Mouse (Mus musculus) liver, embryonic 16.5 days (tissue): ENCODE results near the gene Cmtm2a. TPM values are rescaled to one million over a fixed set of nuclear protein-coding genes. Genes with fewer than 3 reads are reported as not detected.
"Not testable (repeated sequence)": the region's sequence is repeated elsewhere in the genome, so short reads cannot be mapped to it uniquely, and the experiment has no call there.

Experiments
- ATAC-seq: fragments of 200-750 bp; cut with Nextera tagmentation; 2 replicates; pipeline ENCODE4 v1.8.0; 2017; ENCODE audit warnings: low read depth, mild to moderate bottlenecking, moderate number of reproducible peaks, moderate library complexity
- H3K27ac ChIP-seq: fragments of 300-500 bp; sonication (generic); 2 replicates; pipeline ENCODE4 v1.5.1; 2014; ENCODE audit warnings: mild to moderate bottlenecking, low read length
- H3K27me3 ChIP-seq: fragments of 300-500 bp; sonication (generic); 2 replicates; pipeline ENCODE4 v1.6.1; 2014; ENCODE audit warnings: low read depth, low read length, mixed read lengths; ENCODE audit not compliant: control insufficient read depth, insufficient read depth
- H3K36me3 ChIP-seq: fragments of 300-500 bp; sonication (generic); 2 replicates; pipeline ENCODE4 v1.6.1; 2014; ENCODE audit warnings: mild to moderate bottlenecking; ENCODE audit not compliant: control insufficient read depth, insufficient read depth
- H3K4me1 ChIP-seq: fragments of 300-500 bp; sonication (generic); 2 replicates; pipeline ENCODE4 v1.6.1; 2014; ENCODE audit warnings: low read depth, low read length, mixed read lengths; ENCODE audit not compliant: control insufficient read depth
- H3K4me2 ChIP-seq: fragments of 300-500 bp; sonication (generic); 2 replicates; pipeline ENCODE4 v1.6.1; 2014; ENCODE audit warnings: low read depth, low read length, mixed read lengths
- H3K4me3 ChIP-seq: fragments of 300-500 bp; sonication (generic); 2 replicates; pipeline ENCODE4 v1.5.1; 2014; ENCODE audit warnings: low read depth, mild to moderate bottlenecking, low read length
- H3K9ac ChIP-seq: fragments of 300-500 bp; sonication (generic); 2 replicates; pipeline ENCODE4 v1.6.1; 2014; ENCODE audit warnings: low read depth, low read length
- H3K9me3 ChIP-seq: fragments of 300-500 bp; sonication (generic); replicated peaks from 2 replicates; pipeline ENCODE4 v1.6.1; 2016; ENCODE audit warnings: low read length; ENCODE audit not compliant: control insufficient read depth
- WGBS: fragments of 180-500 bp; shearing (Covaris S2); extraction: QIAGEN DNeasy Blood & Tissue Kit; methylation state at CpG from one replicate; pipeline ENCODE4 v1.1.7; 2014; ENCODE audit not compliant: insufficient replicate concordance; 5-methylcytosine and 5-hydroxymethylcytosine counted together
- polyA plus RNA-seq: library from polyadenylated mRNA; unstranded; fragments of >200 nt; fragmentation: Nextera tagmentation; extraction: Ambion mirVana; gene quantifications from 2 replicates; pipeline ENCODE4 v1.2.1, GENCODE M21; 2015

Gene Cmtm2a
- polyA plus RNA-seq, 1 experiment from 2014 or later = not detected

DNA sequence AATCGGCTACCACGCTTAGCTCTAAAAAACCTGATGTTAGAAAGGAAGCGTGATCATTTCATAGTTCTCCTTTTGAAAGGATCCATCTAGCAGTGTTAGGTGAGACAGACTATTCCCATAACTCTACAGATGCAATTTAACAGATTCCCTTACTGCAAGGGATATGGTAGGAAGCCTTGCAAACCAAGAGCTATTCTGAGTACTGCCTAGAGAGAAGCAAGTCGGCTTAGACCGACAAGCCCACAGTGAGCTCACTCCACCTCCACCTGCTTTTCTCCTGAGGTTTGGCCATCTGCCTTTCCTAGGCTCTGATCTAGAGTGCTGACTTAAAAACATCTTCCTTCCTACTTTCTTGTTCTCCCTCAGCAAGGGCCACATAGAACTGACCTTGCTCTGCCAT lies 31.2 kb downstream of the Cmtm2a start:
- WGBS = 76% methylated on average over 5 of the region's 5 CpGs
- not testable (repeated sequence) for H3K4me3 ChIP-seq, H3K9me3 ChIP-seq, H3K9ac ChIP-seq, H3K36me3 ChIP-seq, H3K27ac ChIP-seq, ATAC-seq, H3K4me1 ChIP-seq, H3K4me2 ChIP-seq, H3K27me3 ChIP-seq

DNA sequence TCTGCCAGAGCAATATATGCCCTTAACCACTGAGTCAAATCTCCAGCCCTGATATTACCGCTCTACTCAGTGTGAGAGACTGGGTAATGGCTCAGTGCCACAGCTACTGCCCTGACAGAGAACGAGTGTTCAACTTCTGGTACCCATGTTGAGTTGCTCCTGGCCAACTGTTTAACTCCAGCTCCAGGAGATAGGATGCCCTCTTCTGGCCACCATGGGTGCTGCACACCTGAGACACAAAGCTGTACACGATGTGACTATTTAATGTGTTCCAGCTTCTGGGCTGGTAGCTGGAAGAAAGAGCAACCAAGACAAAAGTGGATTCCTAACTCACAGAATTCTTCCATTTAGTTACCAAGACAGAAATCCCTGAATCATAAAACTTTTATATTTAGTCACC lies 40.0 kb downstream of the Cmtm2a start:
- ATAC-seq = no peak
- no peaks in the 10 kb centered on the region for H3K27me3 ChIP-seq
- H3K36me3 ChIP-seq = peaks cover 5% of the 10 kb centered on the region
- H3K9me3 ChIP-seq = no peaks in the 10 kb centered on the region
- H3K9ac ChIP-seq = no peak overlapping the region
- H3K4me2 ChIP-seq = no peak overlapping the region
- peaks cover 9% of the 10 kb centered on the region for H3K4me1 ChIP-seq
- H3K4me3 ChIP-seq = no peak overlapping the region
- 61% methylated on average over 3 of the region's 3 CpGs for WGBS
- no peak overlapping the region for H3K27ac ChIP-seq

DNA sequence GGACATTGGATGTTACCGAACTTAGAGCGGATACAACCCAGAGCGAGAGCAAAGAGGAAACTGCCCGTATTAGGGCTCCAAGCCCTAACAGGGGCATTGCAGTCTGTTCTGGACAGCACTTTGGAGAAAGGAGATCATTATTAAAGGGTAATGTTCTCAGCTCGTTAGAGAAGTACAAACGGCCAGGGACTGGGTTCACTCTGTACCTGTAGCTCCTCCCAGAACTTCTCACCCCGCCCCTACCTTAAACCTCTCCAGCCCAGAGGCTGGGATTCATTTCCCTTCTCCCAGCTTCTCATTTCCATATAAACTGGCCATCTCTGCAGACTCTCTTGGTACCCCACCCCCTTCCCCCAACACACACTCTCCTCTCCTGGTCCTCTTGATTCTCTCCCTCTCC lies 41.5 kb downstream of the Cmtm2a start:
- Histone ChIP-seq H3K9me3 (no peaks in the 10 kb centered on the region), H3K4me1 (peaks cover 21% of the 10 kb centered on the region), H3K4me2 (peak overlapping the region; percentile 97), H3K9ac (peak overlapping the region; percentile 77), H3K4me3 (peak overlapping the region; percentile 81), H3K27me3 (no peaks in the 10 kb centered on the region), H3K36me3 (no peaks in the 10 kb centered on the region), H3K27ac (peak overlapping the region; percentile 90)
- under 1% methylated on average over 7 of the region's 7 CpGs for WGBS
- ATAC-seq = no peak

DNA sequence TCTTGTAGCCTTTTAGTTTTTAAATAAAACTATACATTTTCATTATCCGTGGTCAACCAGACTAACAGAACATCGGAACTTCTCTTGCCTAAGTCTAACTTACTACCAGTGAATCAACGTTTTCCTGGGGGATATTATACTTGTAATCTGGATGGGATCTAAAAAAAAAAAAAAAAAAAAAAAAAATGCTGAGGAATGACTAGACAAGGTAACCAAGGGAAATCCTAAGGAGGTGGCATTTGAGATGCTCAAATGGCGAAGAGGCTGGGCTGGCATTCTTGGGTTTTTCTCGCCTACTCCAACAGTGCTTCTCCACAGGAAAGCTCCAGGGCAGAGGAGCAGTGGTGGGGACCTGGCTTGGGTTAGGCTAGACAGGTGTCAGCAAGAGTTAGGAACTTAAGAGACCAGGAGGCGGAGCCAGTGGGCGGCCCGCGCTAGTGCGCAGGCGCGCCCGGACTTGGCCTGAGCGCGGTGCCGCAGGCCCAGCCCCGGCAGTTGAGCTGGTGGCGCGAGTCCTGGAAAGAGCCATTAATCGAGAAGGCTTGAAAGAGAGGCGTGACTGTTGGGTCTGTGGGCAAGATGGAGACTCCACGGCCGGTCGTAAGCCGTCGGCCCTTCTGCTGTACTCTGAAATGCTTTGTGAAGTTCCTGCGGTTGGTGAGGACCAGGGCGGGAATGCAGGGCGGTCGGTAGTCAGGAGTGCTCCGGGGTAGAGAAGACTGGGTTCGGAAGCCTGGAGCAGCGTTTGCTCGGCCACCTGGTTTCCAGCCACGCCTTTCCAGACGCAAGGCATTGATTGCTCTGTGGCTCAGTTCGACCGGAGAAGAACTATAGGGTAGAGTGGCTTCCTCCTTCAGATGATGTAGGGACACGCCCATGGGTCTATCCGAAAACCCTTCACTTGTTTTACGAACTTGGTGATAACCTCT lies 42.3 kb downstream of the Cmtm2a start, which contains the start of gene Cklf:
Gene Cklf (plus strand): TSS at position 423 of the 929 bp plus-strand sequence.
- peak within 1 kb of the TSS; percentile 97 for H3K4me2 ChIP-seq
- WGBS = 4% methylated on average over 41 of the region's 41 CpGs
- peak within 1 kb of the TSS; percentile 77 for H3K9ac ChIP-seq
- H3K36me3 ChIP-seq = no peaks in the 10 kb centered on the region
- H3K9me3 ChIP-seq = no peaks in the 10 kb centered on the region
- ATAC-seq = peak; percentile 83
- H3K4me1 ChIP-seq = peaks cover 21% of the 10 kb centered on the region
- H3K27me3 ChIP-seq = no peaks in the 10 kb centered on the region
- peak within 1 kb of the TSS; percentile 90 for H3K27ac ChIP-seq
- peak within 1 kb of the TSS; percentile 81 for H3K4me3 ChIP-seq

DNA sequence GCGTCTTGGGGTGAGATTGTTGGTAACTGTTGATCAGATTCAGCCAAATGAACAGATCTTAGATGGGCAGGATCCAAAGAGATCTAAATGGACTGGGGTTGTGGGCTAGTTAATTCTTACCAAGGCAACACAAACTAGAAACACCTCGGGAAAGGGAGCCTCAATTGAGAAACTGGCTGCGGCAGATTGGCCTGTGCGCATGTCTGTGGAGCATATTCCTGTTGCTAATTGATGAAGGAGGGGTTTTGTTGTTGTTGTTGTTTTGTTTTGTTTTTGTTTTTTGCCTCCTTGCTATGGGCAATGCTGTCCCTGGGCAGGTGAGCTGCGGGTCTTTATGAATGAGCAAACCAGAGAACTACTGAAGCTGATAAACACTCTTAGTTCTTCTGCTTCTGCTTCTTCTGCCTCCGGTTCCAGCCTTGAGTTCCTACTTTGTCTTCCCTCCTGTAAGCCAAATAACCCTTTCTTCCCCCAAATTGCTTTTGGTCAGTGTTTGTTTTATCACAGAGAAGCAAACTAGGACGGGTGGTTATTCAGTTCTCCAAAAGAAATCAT lies 43.5 kb downstream of the Cmtm2a start:
- 71% methylated on average over 7 of the region's 7 CpGs for WGBS

DNA sequence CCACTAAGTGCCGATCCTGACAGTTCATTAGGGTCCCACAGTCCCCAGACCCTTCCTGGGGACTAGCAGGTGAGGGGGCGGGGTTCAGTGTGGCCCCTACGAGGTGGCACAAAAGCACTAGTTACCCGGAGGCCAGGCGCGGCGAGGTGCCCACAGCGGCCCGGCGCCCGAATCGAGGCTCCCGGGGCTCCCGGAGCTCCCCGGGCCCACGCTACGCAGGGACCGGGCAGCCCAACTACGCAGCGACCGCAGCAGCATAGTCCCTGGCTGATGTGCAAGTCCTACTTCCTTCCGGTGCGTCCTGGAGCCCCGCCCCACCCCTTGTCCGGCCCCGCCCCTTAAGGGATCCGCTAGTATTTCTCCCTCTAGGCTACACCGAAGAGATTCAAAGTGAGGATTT lies 44.7 kb downstream of the Cmtm2a start, which contains the start of gene Tk2:
Gene Tk2 (minus strand): TSS at position 283 of the 400 bp plus-strand sequence.
- Histone ChIP-seq H3K9ac (peak within 1 kb of the TSS; percentile 80), H3K36me3 (no peaks in the 10 kb centered on the region), H3K27me3 (no peaks in the 10 kb centered on the region), H3K4me2 (peak within 1 kb of the TSS; percentile 94), H3K27ac (peak within 1 kb of the TSS; percentile 81), H3K4me1 (peaks cover 21% of the 10 kb centered on the region), H3K9me3 (no peaks in the 10 kb centered on the region), H3K4me3 (peak within 1 kb of the TSS; percentile 90)
- WGBS = under 1% methylated on average over 28 of the region's 28 CpGs
- peak; percentile 83 for ATAC-seq

More for the DNA sequence above, 43.5 kb downstream of the Cmtm2a start:
- H3K9ac ChIP-seq = no peak overlapping the region
- H3K27ac ChIP-seq = no peak overlapping the region
- no peak for ATAC-seq
- H3K9me3 ChIP-seq = no peaks in the 10 kb centered on the region
- no peaks in the 10 kb centered on the region for H3K36me3 ChIP-seq
- peaks cover 21% of the 10 kb centered on the region for H3K4me1 ChIP-seq
- H3K4me2 ChIP-seq = no peak overlapping the region
- H3K27me3 ChIP-seq = no peaks in the 10 kb centered on the region
- H3K4me3 ChIP-seq = no peak overlapping the region

DNA sequence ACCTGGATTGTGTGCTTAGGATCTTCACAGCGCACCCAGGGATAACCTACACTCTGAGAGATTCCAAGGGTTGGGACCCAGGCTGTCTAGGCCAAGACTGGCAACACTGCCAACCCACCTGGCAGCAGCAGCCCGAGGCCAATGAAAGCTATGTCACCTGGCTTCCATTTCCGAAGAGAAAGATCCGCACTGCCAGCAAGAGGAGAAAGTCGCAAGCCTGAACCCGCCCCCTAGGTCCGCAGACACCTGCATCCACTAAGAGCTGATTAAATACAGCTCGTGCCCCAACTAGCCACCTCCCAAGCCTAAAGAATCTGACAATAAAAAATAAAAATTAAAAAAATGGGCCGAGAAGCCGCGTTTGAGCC lies 45.1 kb downstream of the Cmtm2a start:
- H3K27ac ChIP-seq = peak overlapping the region; percentile 81
- no peaks in the 10 kb centered on the region for H3K9me3 ChIP-seq
- no peaks in the 10 kb centered on the region for H3K36me3 ChIP-seq
- H3K9ac ChIP-seq = peak overlapping the region; percentile 80
- peak overlapping the region; percentile 90 for H3K4me3 ChIP-seq
- no peaks in the 10 kb centered on the region for H3K27me3 ChIP-seq
- 3% methylated on average over 11 of the region's 11 CpGs for WGBS
- no peak for ATAC-seq
- peaks cover 21% of the 10 kb centered on the region for H3K4me1 ChIP-seq
- peak overlapping the region; percentile 94 for H3K4me2 ChIP-seq

DNA sequence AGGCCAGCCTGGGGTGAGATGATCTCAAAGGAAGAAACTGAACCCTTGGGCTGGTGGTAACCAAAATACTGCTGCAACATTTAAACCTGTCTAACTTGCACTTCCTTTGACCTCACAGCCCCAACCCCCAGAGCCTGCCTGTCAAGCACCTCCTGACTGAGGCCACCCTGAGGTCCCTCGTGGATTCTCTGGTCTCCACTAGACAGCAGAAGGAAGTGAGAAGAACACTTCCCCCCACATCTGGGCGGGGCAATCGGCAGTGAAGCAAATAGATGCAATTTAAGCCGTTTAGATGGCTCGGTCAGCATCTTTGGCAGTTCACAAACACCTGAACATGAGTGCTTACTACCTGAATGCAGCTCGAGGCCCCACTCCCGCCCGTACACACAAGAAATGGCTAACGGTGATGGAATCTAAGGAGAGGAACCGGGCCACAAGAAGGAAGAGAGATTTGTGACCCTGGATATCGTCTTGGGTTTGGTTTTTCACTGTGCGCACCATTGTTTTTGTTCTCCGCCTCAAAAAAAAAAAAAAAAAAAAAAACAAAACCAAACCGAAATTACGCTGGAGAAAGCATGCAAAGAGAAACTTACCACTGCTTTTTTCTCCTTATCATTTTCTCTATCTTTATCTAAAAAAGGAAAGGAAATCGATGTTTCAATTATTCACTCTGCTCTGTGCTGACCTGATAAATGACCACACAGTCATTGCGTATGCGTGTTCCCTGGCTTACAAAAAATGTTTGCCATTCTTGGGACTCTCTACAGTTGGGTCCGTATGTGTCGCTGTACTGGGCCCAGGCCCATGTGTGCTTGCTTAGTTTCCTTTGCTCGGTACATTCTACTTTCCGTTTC lies 45.7 kb downstream of the Cmtm2a start:
- Histone ChIP-seq H3K4me2 (peak overlapping the region; percentile 94), H3K27ac (peak overlapping the region; percentile 81), H3K9me3 (no peaks in the 10 kb centered on the region), H3K9ac (peak overlapping the region; percentile 80), H3K27me3 (no peaks in the 10 kb centered on the region), H3K4me3 (peak overlapping the region; percentile 90), H3K4me1 (peaks cover 21% of the 10 kb centered on the region), H3K36me3 (no peaks in the 10 kb centered on the region)
- WGBS = 29% methylated on average over 22 of the region's 22 CpGs
- no peak for ATAC-seq
